Mouse (Mus musculus): Measurements from ENCODE around the gene Carnmt1.

- TF ChIP-seq CTCF (IDR thresholded peaks at IDR 0.05; ENCODE audit: insufficient read depth, low read length), result no peak
- no peak for TF ChIP-seq POLR2A (IDR thresholded peaks at IDR 0.05; ENCODE audit: borderline replicate concordance, extremely low read depth, low read depth, low read length)
These were observed 41.0 kb upstream of the Carnmt1 start for GRCm38 (mm10) chr19:18629589-18629988.
